Mouse (Mus musculus): ENCODE results near the gene Slc6a21. TPM values are rescaled to one million over a fixed set of nuclear protein-coding genes. Genes with fewer than 3 reads are reported as not detected.

Slc6a21 gene
- polyA plus RNA-seq, 1 experiment from 2014 or later: not detected

- no peak for ATAC-seq (ENCODE audit: extremely low read depth, insufficient number of reproducible peaks, low FRiP score, low TSS enrichment)
- Histone ChIP-seq H3K27me3 (replicated peaks) (peaks cover 18% of the 10 kb centered on the region), H3K4me2 (no peak overlapping the region), H3K4me3 (no peak overlapping the region), H3K27ac (replicated peaks) (no peak overlapping the region), H3K9me3 (no peaks in the 10 kb centered on the region), H3K36me3 (no peaks in the 10 kb centered on the region), H3K9ac (no peak overlapping the region), H3K4me1 (peaks cover 42% of the 10 kb centered on the region)
- WGBS: 79% methylated on average over 8 of the region's 8 CpGs
These were observed 18.0 kb upstream of the Slc6a21 start for GRCm38 (mm10) chr7:45259281-45259680.

DNA sequence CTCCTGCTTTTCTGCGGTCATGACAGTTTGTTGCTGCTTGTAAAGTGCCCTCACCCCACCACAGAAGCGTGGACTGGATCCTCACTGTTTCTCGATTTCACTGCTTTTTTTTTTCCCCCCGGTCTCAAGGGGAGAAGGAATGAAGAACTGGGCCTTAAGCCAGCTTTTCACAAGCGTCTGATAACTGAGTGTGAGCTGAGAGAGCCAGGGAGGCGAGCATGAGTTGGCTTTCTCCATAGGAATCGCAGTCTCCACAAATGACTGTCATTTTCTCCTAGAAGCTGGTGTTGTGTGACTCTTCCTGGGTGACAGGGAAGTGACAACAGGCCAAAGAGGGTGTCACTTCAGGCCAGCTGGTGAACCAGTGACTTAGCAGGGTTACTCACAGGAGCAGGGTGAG, 15.0 kb upstream of the Slc6a21 start:
- Histone ChIP-seq H3K4me3 (no peak overlapping the region), H3K36me3 (no peaks in the 10 kb centered on the region), H3K27ac (replicated peaks) (peak overlapping the region; percentile 86), H3K9me3 (no peaks in the 10 kb centered on the region), H3K9ac (peak overlapping the region; percentile 45; the same call in 1 of the 2 replicates), H3K4me1 (peaks cover 38% of the 10 kb centered on the region), H3K4me2 (peak overlapping the region; percentile 19), H3K27me3 (replicated peaks) (peaks cover 26% of the 10 kb centered on the region)
- WGBS: 9% methylated on average over 7 of the region's 7 CpGs
- no peak for ATAC-seq (ENCODE audit: extremely low read depth, insufficient number of reproducible peaks, low FRiP score, low TSS enrichment)

DNA sequence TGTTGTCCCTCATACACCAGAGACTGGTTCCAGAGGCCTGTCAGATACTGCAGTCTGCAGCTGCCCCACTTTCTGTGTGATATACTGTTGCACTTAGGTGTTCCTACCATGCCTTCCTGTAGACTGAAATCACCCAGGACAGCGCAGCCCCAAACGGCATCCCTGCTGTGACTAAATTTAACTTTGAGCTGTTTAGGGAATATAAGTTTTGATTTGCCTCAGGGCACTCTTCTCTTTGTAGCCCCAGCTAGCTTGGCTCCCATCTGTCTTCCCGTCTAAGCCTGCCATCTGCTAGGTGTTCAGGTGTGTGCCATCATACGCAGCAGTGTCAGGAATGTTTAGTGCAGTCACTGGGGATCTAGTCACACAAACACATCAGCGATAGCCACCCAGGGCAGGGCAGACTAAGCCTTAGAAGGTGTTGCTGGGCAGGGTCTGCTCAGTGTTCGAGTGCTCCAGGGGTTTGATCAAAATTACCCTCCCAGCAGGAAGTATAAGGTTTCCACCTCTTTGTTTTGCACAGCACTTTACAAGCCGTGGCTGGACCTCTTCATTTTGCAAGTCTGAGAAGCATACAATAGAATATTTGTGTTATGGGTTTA, 14.2 kb upstream of the Slc6a21 start:
- Histone ChIP-seq H3K4me1 (peaks cover 33% of the 10 kb centered on the region), H3K9ac (peak overlapping the region; percentile 39; the same call in 1 of the 2 replicates), H3K4me3 (no peak overlapping the region), H3K36me3 (no peaks in the 10 kb centered on the region), H3K9me3 (no peaks in the 10 kb centered on the region), H3K4me2 (no peak overlapping the region; the same call in 1 of the 2 replicates), H3K27ac (replicated peaks) (peak overlapping the region; percentile 86), H3K27me3 (replicated peaks) (peaks cover 34% of the 10 kb centered on the region)
- no peak for ATAC-seq (ENCODE audit: extremely low read depth, insufficient number of reproducible peaks, low FRiP score, low TSS enrichment)
- 52% methylated on average over 7 of the region's 7 CpGs for WGBS

DNA sequence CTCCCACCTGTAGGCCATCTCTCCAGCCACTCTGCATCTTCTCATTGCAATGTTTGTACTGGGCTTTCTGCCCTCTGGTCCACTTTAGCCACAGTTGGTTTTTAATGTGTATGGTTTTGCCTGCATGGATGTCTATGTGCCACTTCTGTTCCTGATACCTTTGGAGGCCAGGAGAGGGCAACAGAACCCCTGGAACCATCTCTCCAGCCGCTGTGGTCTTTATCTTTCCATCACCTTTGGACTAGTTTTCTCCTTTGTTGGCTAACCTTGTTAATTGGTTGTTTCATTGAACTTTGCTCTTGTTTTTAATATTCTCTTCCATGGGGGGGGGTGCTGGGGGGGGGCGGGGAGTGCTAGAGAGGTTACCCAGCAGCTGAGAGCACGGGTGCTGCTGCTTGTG, 13.0 kb upstream of the Slc6a21 start:
- Histone ChIP-seq H3K4me3 (no peak overlapping the region), H3K9me3 (no peaks in the 10 kb centered on the region), H3K4me1 (peaks cover 33% of the 10 kb centered on the region), H3K9ac (no peak overlapping the region), H3K27ac (replicated peaks) (no peak overlapping the region), H3K36me3 (no peaks in the 10 kb centered on the region), H3K27me3 (replicated peaks) (peaks cover 39% of the 10 kb centered on the region), H3K4me2 (no peak overlapping the region)
- no peak for ATAC-seq (ENCODE audit: extremely low read depth, insufficient number of reproducible peaks, low FRiP score, low TSS enrichment)
- 61% methylated on average over 3 of the region's 3 CpGs for WGBS

DNA sequence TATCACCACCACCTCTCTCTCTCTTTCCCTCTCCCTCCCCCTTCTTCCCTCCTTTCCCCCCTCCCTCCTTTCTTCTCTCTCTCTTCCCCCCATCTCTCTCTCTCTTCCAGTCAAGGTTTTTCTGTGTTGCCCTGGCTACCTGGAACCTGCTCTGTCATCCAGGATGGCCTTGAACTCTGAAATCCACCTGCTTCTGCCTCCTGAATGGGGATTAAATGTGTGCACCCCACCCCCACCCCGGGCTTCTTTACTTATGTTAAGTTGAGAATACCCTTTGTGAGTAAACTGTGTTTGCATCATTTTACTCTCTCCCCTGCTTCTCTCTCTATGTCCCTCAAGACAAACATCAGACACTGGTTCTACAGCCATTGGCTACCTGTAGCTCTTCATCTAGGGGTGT, 11.8 kb upstream of the Slc6a21 start:
- WGBS: 61% methylated on average over 1 of the region's 1 CpGs
- Histone ChIP-seq H3K27me3 (replicated peaks) (peaks cover 31% of the 10 kb centered on the region), H3K4me3 (no peak overlapping the region), H3K9me3 (no peaks in the 10 kb centered on the region), H3K27ac (replicated peaks) (no peak overlapping the region), H3K4me1 (peaks cover 31% of the 10 kb centered on the region), H3K9ac (no peak overlapping the region), H3K36me3 (no peaks in the 10 kb centered on the region), H3K4me2 (no peak overlapping the region)
- no peak for ATAC-seq (ENCODE audit: extremely low read depth, insufficient number of reproducible peaks, low FRiP score, low TSS enrichment)

DNA sequence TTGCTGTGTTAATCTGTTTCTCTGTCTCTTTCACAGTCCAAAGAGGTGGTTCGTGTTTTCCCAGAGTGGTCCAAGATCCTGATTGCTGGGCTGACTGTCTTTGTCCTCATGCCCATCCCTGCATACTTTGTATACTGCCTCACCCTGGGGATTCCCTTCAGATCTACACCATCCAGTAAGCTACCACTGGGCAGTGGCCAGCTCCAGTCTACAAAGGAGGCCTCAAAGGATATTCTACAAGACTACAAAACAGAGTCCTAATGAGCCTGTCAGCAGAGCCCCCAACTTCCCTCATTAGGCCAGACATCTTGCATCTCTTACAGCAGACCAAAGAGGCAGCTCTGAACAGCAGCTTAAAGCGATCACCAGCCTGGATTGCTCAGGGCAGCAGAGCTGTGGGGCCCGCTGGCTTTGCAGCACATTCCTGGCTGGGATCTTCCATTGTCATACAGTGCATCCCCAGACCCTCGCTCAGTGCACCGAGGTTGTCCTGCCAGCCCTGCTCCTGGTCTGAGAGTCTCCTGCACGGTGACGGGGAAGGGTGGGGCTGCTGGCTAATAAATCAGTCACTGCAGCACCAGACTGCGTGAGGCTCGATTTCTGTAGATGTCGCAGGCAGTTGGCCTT, 4.4 kb upstream of the Slc6a21 start:
- Histone ChIP-seq H3K9me3 (0 out of 2 replicates have a peak, but pooled peaks cover 3% of the 10 kb centered on the region), H3K27me3 (replicated peaks) (peaks cover 29% of the 10 kb centered on the region), H3K27ac (replicated peaks) (no peak overlapping the region), H3K36me3 (no peaks in the 10 kb centered on the region), H3K4me2 (no peak overlapping the region), H3K4me1 (peaks cover 6% of the 10 kb centered on the region), H3K4me3 (no peak overlapping the region), H3K9ac (no peak overlapping the region)
- 70% methylated on average over 10 of the region's 10 CpGs for WGBS
- ATAC-seq (ENCODE audit: extremely low read depth, insufficient number of reproducible peaks, low FRiP score, low TSS enrichment): no peak

GRCm38 (mm10) chr7:45273672-45274071, 3.6 kb upstream of the Slc6a21 start:
- ATAC-seq (ENCODE audit: extremely low read depth, insufficient number of reproducible peaks, low FRiP score, low TSS enrichment): no peak
- Histone ChIP-seq H3K4me2 (no peak overlapping the region), H3K9ac (no peak overlapping the region), H3K9me3 (0 out of 2 replicates have a peak, but pooled peaks cover 3% of the 10 kb centered on the region), H3K27me3 (replicated peaks) (peaks cover 29% of the 10 kb centered on the region), H3K27ac (replicated peaks) (no peak overlapping the region), H3K4me1 (peaks cover 6% of the 10 kb centered on the region), H3K36me3 (no peaks in the 10 kb centered on the region), H3K4me3 (no peak overlapping the region)
- 84% methylated on average over 8 of the region's 8 CpGs for WGBS

- H3K36me3 ChIP-seq: no peaks in the 10 kb centered on the region
- H3K4me3 ChIP-seq: no peak overlapping the region
- no peaks in the 10 kb centered on the region for H3K9me3 ChIP-seq
- no peak for ATAC-seq (ENCODE audit: extremely low read depth, insufficient number of reproducible peaks, low FRiP score, low TSS enrichment)
- no peak overlapping the region for H3K27ac ChIP-seq (replicated peaks)
- no peak overlapping the region for H3K9ac ChIP-seq
- 83% methylated on average over 13 of the region's 13 CpGs for WGBS
- no peak overlapping the region for H3K4me2 ChIP-seq
- no peaks in the 10 kb centered on the region for H3K4me1 ChIP-seq
- peaks cover 21% of the 10 kb centered on the region; the same call in 1 of the 2 replicates for H3K27me3 ChIP-seq (replicated peaks)
These were observed 9.2 kb downstream of the Slc6a21 start for GRCm38 (mm10) chr7:45286486-45286885.

DNA sequence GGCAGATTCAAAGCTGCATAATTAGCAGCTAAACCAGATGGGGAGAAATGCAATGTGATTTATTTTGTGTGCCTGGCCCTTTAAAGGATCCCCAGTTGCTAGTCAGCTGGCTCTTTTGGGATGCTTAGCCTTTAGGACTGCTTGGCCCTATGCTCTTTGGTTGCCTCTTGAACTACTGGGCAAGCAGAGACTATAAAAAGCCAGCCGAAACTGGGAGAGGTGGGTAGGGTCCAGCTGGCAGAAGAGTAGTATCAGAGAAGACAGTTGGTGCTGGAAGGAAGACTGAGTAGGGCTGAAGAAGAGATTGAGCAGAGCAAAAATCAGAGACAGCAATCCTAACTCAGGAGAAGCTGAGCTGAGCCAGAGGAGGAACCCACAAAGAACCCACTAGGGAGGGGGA, 19.3 kb downstream of the Slc6a21 start:
- WGBS: 63% methylated on average over 1 of the region's 1 CpGs
- H3K27ac ChIP-seq (replicated peaks): no peak overlapping the region
- H3K36me3 ChIP-seq: no peaks in the 10 kb centered on the region
- ATAC-seq (ENCODE audit: extremely low read depth, insufficient number of reproducible peaks, low FRiP score, low TSS enrichment): no peak
- H3K9ac ChIP-seq: no peak overlapping the region
- H3K9me3 ChIP-seq: no peaks in the 10 kb centered on the region
- H3K4me2 ChIP-seq: no peak overlapping the region
- no peak overlapping the region for H3K4me3 ChIP-seq
- peaks cover 9% of the 10 kb centered on the region for H3K4me1 ChIP-seq
- no peaks in the 10 kb centered on the region for H3K27me3 ChIP-seq (replicated peaks)

GRCm38 (mm10) chr7:45297563-45297962, 20.2 kb downstream of the Slc6a21 start:
- Histone ChIP-seq H3K9ac (no peak overlapping the region), H3K27ac (replicated peaks) (no peak overlapping the region), H3K27me3 (replicated peaks) (no peaks in the 10 kb centered on the region), H3K4me2 (no peak overlapping the region), H3K4me3 (no peak overlapping the region), H3K9me3 (no peaks in the 10 kb centered on the region), H3K4me1 (peaks cover 10% of the 10 kb centered on the region), H3K36me3 (no peaks in the 10 kb centered on the region)
- WGBS: 59% methylated on average over 3 of the region's 3 CpGs
- no peak for ATAC-seq (ENCODE audit: extremely low read depth, insufficient number of reproducible peaks, low FRiP score, low TSS enrichment)

- ATAC-seq (ENCODE audit: extremely low read depth, insufficient number of reproducible peaks, low FRiP score, low TSS enrichment): peak; percentile 59; the same call in 1 of the 2 replicates
- Histone ChIP-seq H3K9ac (no peak overlapping the region), H3K36me3 (peaks cover 21% of the 10 kb centered on the region), H3K9me3 (no peaks in the 10 kb centered on the region), H3K4me2 (no peak overlapping the region), H3K4me3 (no peak overlapping the region), H3K27ac (replicated peaks) (no peak overlapping the region), H3K4me1 (peaks cover 13% of the 10 kb centered on the region), H3K27me3 (replicated peaks) (no peaks in the 10 kb centered on the region)
- 10% methylated on average over 5 of the region's 5 CpGs for WGBS
These were observed 22.4 kb downstream of the Slc6a21 start for GRCm38 (mm10) chr7:45299752-45300151.

DNA sequence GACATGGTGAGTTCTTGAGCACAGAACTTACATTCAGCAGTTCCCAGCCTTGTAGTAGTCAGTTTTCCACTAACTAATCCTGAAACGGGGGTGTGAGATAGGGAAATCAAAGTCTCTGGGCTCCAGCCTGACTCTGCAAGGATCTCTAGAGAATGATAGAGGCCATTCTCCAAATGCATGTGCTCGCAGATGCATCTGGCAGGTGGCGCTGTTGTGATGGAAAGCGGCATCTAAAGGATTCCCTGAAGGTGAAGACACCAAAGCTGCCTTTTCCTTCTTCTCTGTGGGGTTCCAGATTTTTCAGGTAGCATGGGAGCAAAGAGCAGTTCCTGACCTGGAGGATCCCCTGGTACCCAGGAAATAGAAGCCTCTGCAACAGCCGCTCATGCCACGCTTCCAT, 23.0 kb downstream of the Slc6a21 start:
- Histone ChIP-seq H3K36me3 (peaks cover 24% of the 10 kb centered on the region), H3K9me3 (no peaks in the 10 kb centered on the region), H3K4me3 (no peak overlapping the region), H3K9ac (no peak overlapping the region), H3K27me3 (replicated peaks) (no peaks in the 10 kb centered on the region), H3K27ac (replicated peaks) (no peak overlapping the region), H3K4me2 (no peak overlapping the region), H3K4me1 (peaks cover 13% of the 10 kb centered on the region)
- no peak for ATAC-seq (ENCODE audit: extremely low read depth, insufficient number of reproducible peaks, low FRiP score, low TSS enrichment)
- WGBS: 15% methylated on average over 6 of the region's 6 CpGs

Measured in heart, embryonic 13.5 days (tissue).